Mouse (Mus musculus) left cerebral cortex, adult 9 months (tissue): Measurements from ENCODE around the gene Gm21887.
"Not testable (repeated sequence)": the region's sequence is repeated elsewhere in the genome, so short reads cannot be mapped to it uniquely, and the experiment has no call there.

Source experiments
- DNase-seq, 2 experiments: peaks; one replicate each; pipeline ENCODE4 v3.0.0; 2022; ENCODE audit warnings: low spot score in 2 of 2

The Gm21887 gene

DNA sequence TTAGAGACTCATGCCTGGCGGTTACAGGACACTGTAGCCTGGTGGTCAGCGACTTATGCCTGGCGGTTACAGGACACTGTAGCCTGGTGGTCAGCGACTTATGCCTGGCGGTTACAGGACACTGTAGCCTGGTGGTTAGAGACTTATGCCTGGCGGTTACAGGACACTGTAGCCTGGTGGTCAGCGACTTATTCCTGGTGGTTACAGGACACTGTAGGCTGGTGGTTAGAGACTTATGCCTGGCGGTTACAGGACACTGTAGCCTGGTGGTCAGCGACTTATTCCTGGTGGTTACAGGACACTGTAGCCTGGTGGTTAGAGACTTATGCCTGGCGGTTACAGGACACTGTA is 2.0 kb downstream of the Gm21887 start:
- DNase-seq, result not testable (repeated sequence)

DNA sequence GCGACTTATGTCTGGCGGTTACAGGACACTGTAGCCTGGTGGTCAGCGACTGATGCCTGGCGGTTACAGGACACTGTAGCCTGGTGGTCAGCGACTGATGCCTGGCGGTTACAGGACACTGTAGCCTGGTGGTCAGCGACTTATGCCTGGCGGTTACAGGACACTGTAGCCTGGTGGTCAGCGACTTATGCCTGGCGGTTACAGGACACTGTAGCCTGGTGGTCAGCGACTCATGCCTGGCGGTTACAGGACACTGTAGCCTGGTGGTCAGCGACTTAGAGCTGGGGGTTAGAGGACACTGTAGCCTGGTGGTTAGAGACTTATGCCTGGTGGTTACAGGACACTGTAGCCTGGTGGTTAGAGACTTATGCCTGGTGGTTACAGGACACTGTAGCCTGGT is 4.0 kb downstream of the Gm21887 start:
- not testable (repeated sequence) for DNase-seq

DNA sequence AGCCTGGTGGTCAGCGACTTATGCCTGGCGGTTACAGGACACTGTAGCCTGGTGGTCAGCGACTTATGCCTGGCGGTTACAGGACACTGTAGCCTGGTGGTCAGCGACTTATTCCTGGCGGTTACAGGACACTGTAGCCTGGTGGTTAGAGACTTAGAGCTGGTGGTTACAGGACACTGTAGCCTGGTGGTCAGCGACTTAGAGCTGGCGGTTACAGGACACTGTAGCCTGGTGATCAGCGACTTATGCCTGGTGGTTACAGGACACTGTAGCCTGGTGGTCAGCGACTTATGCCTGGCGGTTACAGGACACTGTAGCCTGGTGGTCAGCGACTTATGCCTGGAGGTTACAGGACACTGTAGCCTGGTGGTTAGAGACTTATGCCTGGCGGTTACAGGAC is 4.6 kb downstream of the Gm21887 start:
- not testable (repeated sequence) for DNase-seq

DNA sequence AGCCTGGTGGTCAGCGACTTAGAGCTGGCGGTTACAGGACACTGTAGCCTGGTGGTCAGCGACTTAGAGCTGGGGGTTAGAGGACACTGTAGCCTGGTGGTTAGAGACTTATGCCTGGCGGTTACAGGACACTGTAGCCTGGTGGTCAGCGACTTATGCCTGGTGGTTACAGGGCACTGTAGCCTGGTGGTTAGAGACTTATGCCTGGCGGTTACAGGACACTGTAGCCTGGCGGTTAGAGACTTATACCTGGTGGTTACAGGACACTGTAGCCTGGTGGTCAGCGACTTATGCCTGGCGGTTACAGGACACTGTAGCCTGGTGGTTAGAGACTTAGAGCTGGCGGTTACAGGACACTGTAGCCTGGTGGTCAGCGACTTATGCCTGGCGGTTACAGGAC is 6.4 kb downstream of the Gm21887 start:
- not testable (repeated sequence) for DNase-seq

DNA sequence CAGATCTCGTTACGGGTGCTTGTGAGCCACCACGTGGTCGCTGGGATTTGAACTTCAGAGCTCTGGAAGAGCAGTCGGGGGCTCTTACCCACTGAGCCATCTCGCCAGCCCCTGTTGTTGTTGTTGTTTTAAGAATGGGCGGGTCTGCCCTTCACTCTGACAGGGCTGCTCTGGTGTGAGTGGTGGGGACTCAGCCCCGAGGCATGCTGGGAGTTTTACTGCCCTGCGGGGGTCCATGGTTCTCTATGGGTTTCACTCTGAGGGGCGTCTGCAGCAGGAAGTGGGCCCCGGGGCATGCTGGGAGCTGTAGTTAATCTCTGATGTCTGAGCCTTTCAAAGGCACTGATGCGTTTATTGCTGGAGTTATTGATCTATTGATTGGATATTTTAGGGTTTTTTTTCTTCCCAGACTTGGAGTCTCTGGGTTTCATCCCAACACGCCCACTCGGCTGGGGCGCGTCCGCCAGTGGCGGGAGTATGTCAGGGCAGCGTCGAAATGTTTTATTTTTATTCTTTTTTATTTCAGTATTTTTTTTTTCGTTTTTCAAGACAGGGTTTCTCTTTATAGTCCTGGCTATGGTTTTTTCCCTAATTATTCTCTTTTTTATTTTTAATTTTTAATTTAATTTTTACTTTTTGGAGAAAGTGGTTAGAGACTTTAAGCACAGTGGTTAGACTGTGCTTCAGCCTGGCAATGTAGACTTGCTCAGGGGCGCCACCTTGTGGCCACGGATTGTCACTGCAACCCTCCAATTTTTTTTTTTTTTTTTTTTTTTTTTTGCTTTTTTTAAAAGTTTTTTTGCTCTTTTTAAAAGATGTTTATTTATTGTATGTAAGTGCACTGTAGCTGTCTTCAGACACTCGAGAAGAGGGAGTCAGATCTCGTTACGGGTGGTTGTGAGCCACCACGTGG is 8.1 kb downstream of the Gm21887 start:
- DNase-seq, result not testable (repeated sequence)

DNA sequence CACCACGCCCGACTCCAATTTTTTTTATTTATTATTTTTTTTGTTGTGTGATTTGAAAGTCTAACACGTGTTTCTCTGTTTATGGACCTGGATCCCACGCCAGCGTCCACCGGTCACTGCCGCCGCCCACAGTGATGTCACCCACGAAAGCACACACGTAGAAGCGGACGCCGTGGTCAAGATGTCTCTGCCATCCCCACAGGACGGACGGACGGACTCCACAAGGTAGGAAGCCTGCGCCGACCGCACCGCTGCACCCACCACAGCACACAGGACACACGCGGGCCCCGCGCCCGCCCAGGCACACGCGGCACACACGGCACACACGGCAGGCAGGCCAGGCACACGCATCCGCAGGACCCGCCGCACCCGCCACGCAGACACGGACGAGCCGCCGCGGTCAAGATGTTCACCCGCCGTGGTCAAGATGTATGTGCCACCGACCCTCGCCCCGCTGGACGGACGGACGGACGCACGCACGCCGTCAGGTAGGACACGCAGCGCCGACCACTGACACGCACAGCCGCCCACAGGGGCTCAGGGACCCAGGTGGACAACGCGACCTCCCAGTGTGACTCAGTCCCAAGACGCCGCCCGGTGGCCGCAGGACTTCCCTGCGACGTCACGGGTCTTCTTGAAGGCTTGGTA is 9.2 kb downstream of the Gm21887 start:
- not testable (repeated sequence) for DNase-seq

DNA sequence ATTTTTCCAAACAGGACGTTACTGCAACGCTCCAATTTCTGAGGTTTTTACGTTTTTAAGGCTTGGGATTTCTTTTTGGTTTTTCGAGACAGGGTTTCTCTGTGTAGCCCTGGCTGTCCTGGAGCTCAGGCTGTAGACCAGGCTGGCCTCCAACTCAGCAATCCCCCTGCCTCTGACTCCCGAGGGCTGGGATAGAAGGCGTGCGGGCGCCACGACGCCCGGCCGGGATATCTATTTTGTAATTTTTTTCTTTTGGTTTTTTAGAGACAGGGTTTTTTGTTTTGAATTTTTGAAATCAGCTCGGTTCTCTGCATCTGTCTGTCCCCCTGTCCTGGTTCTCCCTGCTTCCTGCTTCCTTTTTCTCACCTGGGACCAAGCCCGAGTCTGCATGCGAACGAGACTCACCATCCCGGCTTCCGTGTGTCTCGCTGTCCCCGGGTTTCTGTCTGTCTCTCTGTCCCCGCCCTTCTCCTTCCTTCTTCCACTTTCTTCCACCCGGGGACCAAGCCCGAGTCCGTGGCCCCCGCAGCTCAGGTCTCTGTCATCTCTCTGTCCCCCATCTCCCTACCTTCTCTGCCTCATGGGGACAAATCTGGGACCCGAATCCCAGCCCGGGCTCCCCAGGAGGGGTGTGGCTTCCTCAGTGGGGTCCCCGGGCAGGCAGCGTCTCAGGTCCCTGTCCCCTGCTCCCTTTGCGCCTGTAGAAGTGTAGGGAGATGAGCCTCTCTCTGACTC is 9.9 kb downstream of the Gm21887 start:
- not testable (repeated sequence) for DNase-seq

DNA sequence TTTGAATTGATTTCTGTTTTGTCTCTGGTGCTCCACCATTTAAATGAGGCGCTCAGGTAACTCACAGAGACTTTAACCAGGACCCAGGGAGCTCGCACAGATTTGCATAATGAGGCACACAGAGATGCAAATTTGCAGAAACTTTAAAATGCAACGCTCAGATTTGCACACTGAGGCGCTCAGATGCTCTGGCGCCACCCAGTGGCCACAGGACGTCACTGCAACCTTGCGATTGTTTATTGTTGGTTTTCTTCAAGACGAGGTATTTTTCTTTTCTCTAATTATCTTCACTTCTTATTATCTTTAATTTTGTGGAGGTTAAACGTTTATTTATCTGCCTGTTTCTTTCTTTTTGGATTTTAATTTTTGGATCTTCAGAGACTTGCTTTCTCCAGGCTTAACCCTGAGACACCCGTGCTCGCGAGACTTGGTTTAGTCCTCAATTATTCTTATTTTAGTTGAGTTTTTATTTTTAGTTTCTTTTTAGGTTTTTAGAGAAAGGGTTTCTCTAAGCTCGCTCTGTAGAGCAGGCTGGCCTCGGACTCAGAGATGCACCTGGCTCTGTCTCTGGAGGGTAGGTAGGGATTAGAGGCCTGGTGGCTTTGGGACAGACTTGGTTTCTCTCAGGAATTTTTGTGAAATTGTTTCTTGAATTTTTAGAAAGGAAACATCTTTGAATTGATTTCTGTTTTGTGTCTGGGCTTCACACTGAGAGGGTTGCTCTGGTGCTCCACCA is 10.7 kb downstream of the Gm21887 start:
- DNase-seq, result peak in 1 of 2 experiments; percentile 99

DNA sequence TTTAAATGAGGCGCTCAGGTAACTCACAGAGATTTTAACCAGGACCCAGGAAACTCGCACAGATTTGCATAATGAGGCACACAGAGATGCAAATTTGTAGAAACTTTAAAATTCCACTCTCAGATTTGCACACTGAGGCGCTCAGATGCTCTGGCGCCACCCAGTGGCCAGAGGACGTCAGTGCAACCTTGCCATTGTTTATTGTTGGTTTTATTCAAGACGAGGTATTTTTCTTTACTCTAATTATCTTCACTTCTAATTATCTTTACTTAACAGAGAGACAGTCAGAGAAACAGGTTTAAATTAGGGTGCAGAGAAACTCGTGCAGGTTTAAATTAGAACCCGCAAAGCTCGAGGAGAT is 11.2 kb downstream of the Gm21887 start:
- not testable (repeated sequence) for DNase-seq

DNA sequence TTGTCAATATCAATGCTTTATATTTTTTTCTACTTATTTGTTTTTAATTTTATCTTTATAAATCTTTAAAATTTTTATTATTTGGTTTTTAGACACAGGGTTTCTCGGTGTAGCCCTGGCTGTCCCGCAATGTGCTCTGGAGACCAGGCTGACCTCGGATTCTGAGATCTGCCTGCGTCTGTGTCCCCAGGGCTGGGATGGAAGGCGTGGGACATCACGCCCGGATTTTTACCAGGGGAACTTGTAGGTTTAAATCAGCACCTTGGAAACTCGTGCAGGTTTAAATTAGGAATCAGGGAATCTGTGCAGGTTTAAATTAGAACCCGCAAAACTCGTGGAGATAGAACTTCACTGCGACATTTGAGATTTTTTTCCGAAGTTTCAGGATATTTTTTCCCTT is 11.7 kb downstream of the Gm21887 start:
- DNase-seq, result not testable (repeated sequence)

DNA sequence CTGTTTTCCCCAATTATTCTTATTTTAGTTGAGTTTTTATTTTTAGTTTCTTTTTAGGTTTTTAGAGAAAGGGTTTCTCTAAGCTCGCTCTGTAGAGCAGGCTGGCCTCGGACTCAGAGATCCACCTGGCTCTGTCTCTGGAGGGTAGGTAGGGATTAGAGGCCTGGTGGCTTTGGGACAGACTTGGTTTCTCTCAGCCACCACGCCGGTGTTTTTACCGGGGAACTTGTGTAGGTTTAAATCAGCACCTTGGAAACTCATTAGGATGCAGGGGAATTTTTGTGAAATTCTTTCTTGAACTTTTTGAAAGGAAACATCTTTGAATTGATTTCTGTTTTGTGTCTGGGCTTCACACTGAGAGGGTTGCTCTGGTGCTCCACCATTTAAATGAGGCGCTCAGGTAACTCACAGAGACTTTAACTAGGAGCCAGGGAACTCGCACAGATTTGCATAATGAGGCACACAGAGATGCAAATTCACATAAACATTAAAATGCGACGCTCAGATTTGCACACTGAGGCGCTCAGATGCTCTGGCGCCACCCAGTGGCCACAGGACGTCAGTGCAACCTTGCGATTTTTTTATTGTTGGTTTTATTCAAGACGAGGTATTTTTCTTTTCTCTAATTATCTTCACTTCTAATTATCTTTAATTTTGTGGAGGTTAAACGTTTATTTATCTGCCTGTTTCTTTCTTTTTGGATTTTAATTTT is 12.4 kb downstream of the Gm21887 start:
- not testable (repeated sequence) for DNase-seq
